Mouse (Mus musculus): Measurements from ENCODE around the gene Tdpoz1.
"Not testable (repeated sequence)": the region's sequence is repeated elsewhere in the genome, so short reads cannot be mapped to it uniquely, and the experiment has no call there.

The Tdpoz1 gene

GRCm38 (mm10) chr3:93676210-93676609 lies at the start of gene Tdpoz1:
Tdpoz1 (minus strand) TSS chr3:93676310.
- not testable (repeated sequence) for DNase-seq

- not testable (repeated sequence) for DNase-seq
Measured at GRCm38 (mm10) chr3:93708969-93709637, 33.0 kb upstream of the Tdpoz1 start.

GRCm38 (mm10) chr3:93692970-93693369 lies 16.9 kb upstream of the Tdpoz1 start, which contains the start of gene Gm37596:
Gm37596 (minus strand) TSS chr3:93693070.
- not testable (repeated sequence) for DNase-seq

GRCm38 (mm10) chr3:93670805-93671503 lies 5.2 kb downstream of the Tdpoz1 start:
- DNase-seq: not testable (repeated sequence)

GRCm38 (mm10) chr3:93654260-93654659 lies 21.9 kb downstream of the Tdpoz1 start:
- DNase-seq: no peak

GRCm38 (mm10) chr3:93652586-93652985 lies 23.5 kb downstream of the Tdpoz1 start, which contains the start of gene Tdpoz2:
Tdpoz2 (minus strand) TSS chr3:93652686.
- no peak for DNase-seq

- DNase-seq: not testable (repeated sequence)
Measured at GRCm38 (mm10) chr3:93630917-93631714, 45.0 kb downstream of the Tdpoz1 start.
